Mouse (Mus musculus): ENCODE results near the gene Calm5.
"Not testable (repeated sequence)": the region's sequence is repeated elsewhere in the genome, so short reads cannot be mapped to it uniquely, and the experiment has no call there.

The Calm5 gene

DNA sequence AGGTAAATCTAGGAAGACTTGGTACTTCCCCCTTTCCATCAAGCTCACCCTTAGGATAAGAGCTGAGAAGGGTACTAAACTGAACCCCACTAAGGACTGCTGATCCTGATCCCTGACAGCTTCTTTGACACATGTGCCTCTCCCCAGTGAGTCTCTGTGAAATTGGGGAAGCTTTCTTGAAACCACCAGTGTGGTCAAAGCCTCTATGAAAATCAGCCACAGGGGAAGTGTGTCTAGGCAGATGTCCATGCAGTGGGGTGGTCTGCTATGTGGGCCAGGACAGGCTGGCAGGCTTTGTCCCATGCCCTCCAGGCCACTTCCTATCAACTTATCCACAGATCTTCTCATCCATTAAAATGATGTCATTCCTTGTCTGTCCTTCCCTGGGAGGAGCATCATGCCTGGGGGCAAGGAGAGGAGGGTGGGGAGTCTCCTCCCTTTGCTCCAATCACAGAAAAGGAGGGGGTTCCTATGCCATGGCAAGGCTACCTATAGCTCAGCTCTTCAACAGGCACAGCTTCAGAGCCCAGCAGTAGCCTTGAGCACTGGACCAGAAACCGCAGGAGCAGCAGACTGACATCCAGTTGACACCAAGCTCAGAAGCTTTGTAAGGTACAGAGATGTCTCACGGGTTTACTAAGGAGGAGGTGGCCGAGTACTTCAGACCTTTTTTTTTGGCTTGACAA, at the start of gene Calm5:
Gene Calm5 (plus strand): TSS at position 526 of the 686 bp plus-strand sequence.
- DNase-seq = not testable (repeated sequence)

DNA sequence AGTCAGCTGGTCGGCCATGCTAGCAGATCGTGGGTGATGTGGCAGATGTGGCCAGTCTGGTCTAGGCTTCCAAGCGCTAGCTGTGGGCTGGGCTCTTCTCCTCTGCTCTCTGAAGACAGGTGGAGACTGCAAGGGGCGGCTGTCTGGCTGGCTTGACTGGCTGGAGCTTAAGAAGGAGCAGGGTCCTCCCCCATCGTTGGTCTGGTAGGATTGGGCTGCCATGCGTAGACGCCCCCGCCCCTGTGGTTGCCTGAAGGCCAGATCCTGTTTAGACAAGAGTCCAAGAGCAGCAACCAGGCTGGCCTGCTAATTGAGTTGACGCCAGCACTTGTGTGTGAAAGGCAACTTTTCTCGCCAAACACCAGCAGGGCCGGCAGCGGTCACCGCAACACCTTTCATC, 49.8 kb upstream of the Calm5 start, which contains the start of gene Calml3:
Gene Calml3 (minus strand): TSS at position 131 of the 400 bp plus-strand sequence.
- no peak for DNase-seq

- DNase-seq = no peak
Measured at GRCm38 (mm10) chr13:3805132-3805531, 48.8 kb upstream of the Calm5 start.

DNA sequence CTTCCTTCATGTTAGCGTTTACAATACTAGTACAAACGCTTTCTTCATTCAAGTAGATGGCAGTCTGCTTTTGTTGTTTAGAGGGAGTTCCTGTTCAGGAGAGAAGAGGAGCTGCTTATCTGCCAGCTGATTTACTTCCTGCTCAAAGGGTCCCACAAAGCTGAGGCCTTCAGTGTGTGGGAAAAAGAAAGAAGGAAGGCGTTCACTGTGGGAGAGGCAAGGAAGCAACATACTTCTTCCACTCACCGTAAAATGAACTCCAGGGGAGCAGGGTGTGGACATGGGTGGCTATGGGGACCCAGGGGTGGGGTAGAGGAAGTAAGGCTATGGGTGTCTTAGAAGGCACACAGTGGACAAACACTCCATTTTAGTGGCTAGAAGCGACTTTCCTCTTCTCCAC, 48.3 kb upstream of the Calm5 start:
- no peak for DNase-seq

- no peak for DNase-seq
Measured at GRCm38 (mm10) chr13:3807131-3807827, 46.7 kb upstream of the Calm5 start.

GRCm38 (mm10) chr13:3818012-3818739, 35.8 kb upstream of the Calm5 start:
- DNase-seq = no peak

GRCm38 (mm10) chr13:3818740-3819076, 35.3 kb upstream of the Calm5 start:
- no peak for DNase-seq

- no peak for DNase-seq
Measured at GRCm38 (mm10) chr13:3822105-3822504, 31.9 kb upstream of the Calm5 start.

- no peak for DNase-seq
Measured at GRCm38 (mm10) chr13:3825726-3826125, 28.2 kb upstream of the Calm5 start.

DNA sequence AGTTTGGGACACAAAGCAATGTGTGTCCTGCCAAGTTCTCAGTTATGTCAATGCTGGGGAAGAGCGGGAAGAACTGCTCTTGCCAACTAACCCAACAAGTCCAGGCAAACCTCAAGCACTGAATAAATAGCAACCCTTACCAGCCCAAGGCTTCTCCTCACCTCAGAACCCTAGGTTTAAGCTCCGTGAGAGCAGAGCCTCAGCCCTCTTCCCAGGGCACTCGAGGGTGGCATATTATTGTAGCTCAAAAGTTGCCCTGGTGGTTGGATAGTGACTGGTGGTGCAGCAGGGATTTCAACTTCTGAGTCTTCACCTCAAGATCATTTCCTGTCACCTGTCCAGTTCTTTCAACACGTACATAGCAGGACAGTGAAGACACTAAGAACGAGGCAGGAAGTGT, 22.4 kb upstream of the Calm5 start:
- no peak for DNase-seq

DNA sequence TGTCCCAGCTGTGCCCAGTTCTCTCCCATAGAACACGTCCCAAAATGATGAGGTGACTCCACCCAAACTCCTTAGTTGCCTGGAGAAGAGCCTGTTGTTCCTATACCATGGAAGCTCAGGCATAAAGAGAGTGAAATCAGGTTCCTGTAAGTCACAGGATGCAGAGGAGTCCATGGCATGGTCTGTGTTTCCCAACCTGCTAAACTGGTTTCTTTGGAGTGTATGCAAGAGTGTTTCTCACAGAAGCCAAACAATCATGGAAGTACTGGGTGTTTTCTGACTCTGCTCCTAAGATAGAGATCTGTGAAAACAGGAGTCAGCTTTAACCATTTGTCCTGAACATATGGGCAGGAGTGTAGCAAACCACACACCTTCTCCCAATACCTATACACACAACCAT, 22.0 kb upstream of the Calm5 start:
- DNase-seq = no peak

DNA sequence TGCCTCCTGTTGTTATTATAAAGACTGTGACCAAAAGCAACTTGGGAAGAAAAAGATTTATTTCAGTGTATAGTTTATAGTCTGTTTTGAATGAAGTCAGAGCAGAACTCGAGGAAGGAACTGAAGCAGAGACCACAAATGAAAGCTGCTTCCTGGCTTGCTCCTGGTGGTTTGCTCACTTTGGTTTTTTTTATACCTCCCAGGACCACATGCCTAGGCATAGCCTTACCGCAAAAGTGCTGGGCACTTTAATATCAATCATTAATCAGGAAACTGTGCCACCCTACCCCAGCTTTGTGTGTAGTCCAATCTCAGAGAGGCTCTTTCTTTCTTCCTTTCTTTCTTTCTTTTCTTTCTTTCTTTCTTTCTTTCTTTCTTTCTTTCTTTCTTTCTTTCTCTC, 21.5 kb upstream of the Calm5 start:
- DNase-seq = no peak

DNA sequence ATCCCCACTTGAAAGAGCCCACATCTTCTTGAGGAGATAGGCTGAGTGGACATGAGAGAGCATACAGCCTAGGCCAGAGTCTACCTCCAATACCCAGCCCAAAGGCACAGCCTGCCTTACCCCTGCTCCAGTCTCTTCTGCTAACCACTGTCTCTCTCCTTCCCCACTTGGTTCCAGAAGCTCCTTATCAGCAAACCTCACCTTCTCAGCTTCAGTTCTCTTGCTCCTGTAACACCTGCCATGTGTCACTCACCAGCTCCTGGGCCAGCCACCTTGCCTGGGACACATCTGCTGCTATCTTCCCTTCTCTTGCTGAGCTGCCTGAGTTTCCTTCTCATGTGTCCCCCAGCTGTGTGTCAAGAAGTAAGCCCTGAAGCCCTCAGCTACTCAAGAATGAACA, 20.3 kb upstream of the Calm5 start:
- not testable (repeated sequence) for DNase-seq

- not testable (repeated sequence) for DNase-seq
Measured at GRCm38 (mm10) chr13:3837312-3837807, 16.6 kb upstream of the Calm5 start, which contains the start of gene Calm4. TSS of gene Calm4 (plus strand) at chr13:3837757.

- not testable (repeated sequence) for DNase-seq
Measured at GRCm38 (mm10) chr13:3840662-3841061, 13.3 kb upstream of the Calm5 start.

DNA sequence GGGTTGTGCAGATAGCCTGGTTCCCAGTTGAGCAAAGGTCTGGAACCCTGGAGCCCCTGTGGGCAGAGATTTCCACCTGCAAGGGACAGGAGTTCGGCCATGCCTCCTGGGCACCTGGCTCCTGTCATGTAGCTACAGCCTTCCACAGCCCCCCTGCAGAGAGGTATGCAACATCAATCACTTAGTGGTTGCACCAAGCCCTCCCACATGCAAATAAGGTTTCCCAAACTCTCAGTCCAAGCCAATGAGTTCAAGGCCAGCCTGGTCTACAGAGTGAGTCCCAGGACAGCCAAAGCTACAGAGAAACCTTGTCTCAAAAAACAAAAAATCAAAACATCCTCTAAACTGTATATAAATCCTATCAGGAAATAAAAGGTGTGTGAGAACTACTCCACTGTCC, 3.6 kb upstream of the Calm5 start:
- no peak for DNase-seq

DNA sequence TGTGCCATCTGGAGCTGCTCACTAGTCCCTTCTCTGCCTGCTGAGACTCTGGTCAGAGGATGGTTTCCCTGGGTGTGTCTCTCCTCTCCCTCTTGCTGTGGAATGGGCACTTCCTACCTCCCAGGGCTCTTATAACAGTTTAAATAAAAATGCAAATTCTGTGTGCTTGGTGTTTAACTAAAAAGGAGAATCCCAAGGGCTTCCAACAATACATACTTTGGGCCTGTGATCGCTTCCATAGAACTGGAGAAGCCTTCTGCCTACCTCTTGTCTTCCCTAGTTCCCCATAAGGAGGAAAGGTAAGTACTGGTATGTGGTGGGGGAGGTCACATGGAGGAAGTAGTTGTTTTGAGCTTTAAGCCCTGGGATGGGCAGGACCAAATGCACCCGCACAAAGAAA, 883 bp downstream of the Calm5 start:
- no peak for DNase-seq

- no peak for DNase-seq
Measured at GRCm38 (mm10) chr13:3856252-3856651, 2.3 kb downstream of the Calm5 start.

DNA sequence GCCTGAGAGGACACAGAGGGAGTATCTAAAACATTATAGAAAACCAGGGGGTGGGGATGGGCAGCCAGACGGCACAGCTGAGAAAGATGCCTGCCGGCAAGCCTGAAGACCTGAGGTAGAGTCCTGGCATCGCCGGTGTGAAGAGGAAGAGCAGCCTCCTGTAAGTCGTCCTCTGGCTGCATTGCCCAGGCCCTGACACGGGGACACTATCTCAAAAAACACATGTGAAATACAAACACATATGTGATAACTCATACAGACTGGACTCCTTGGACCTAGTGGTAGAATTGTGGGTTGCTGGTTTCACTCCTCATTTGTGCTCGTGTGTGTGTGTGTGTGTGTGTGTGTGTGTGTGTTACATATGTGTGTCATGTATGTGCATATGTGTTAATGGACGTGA, 7.3 kb downstream of the Calm5 start:
- DNase-seq = no peak

DNA sequence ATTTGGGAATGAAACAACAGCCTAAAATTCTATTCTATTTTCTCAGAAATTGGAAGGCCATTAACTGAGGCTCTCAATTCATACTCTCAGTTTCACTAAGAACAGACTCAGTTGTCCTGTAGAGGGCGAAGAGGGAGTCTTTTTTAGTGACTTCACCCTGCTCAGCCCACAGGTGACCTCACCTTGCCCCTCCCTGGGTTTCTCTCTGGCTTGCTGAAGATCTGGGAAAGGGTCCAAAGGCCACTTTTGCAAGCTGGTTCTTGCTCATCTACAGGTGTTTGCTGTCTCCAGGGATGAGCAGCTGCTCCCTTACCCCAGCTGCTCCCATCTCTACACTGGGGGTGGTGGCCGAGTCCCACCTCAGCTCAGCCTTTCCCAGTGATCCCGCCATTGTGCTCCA, 8.4 kb downstream of the Calm5 start:
- DNase-seq = no peak

GRCm38 (mm10) chr13:3862922-3863580, 9.1 kb downstream of the Calm5 start:
- no peak for DNase-seq

DNA sequence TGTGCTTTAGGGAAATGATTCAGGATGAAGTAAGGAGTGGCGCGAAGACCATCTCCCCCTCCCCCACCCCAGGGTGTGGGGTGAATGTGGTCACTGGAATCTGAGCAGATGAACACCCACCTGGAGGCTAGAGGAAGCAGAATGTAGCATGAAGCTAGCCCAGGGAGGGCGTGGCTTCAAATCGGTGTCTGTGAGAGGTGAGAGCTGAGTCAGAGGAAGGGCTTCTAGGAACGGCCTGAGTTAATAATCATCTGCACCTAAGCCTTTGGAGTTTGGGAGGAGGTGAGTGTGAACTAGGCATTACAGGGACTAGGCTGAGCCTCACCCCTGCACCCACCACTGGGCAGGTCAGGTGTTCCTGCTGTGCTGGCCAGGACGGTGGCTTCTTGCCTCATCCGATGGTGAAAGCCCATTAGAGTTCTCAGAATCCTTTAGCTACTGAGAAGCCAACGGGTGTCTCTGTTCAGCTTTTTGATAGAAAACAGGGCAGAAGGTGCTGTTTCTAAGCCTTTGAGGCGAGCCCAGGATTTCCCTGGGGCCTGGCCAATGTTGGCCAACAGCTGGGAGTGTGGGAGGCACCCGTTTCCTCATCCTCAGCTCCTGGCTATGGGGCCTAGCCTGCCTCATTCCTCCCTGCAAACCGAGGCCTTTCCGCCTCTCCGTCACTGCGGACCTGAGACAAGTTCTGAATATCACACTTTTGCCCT, 11.8 kb downstream of the Calm5 start:
- no peak for DNase-seq

Data from B cell, adult 2 months (primary cell).